Mouse (Mus musculus) brain, embryonic 14.5 days (tissue): Measurements from ENCODE around the gene Ism2. TPM values are rescaled to one million over a fixed set of nuclear protein-coding genes. Genes with fewer than 3 reads are reported as not detected.
"Not testable (repeated sequence)": the region's sequence is repeated elsewhere in the genome, so short reads cannot be mapped to it uniquely, and the experiment has no call there.

ENCODE experiments used
- DNase-seq: peaks from one replicate; pipeline ENCODE4 v3.0.0-alpha.2; 2011; ENCODE audit warnings: low read depth
- CTCF ChIP-seq: fragments of 200-500 bp; IDR thresholded peaks from 2 replicates; pipeline ENCODE4 v1.5.1; 2012; ENCODE audit warnings: inconsistent platforms, mild to moderate bottlenecking, moderate library complexity, borderline replicate concordance; ENCODE audit not compliant: insufficient read depth, insufficient read length; ENCODE audit errors: extremely low read depth
- POLR2A ChIP-seq: fragments of 200-500 bp; IDR thresholded peaks from 2 replicates; pipeline ENCODE4 v1.6.1; 2012; ENCODE audit warnings: mild to moderate bottlenecking, inconsistent platforms, borderline replicate concordance; ENCODE audit not compliant: poor library complexity, insufficient read depth, insufficient read length, severe bottlenecking; ENCODE audit errors: extremely low read depth
- polyA plus RNA-seq: library from polyadenylated mRNA; depleted of rRNA; stranded (reverse); fragments of >200 nt; gene quantifications from 2 replicates; pipeline ENCODE4 v1.2.3, GENCODE M21; 2012

The Ism2 gene
- polyA plus RNA-seq, 1 experiment = 1.4 TPM

GRCm38 (mm10) chr12:87319229-87319628 is 19.7 kb upstream of the Ism2 start:
- TF ChIP-seq POLR2A (no peak), CTCF (no peak)
- no peak for DNase-seq

- no peak for DNase-seq
- TF ChIP-seq CTCF = no peak
- no peak for TF ChIP-seq POLR2A
These were observed 18.4 kb upstream of the Ism2 start for GRCm38 (mm10) chr12:87317951-87318350.

GRCm38 (mm10) chr12:87313098-87313497 is 13.6 kb upstream of the Ism2 start:
- no peak for TF ChIP-seq CTCF
- TF ChIP-seq POLR2A = no peak
- DNase-seq = no peak

GRCm38 (mm10) chr12:87306584-87306844 is 7.0 kb upstream of the Ism2 start:
- not testable (repeated sequence) for DNase-seq

- TF ChIP-seq CTCF = no peak
- no peak for TF ChIP-seq POLR2A
- DNase-seq = peak; percentile 76
These were observed 6.5 kb upstream of the Ism2 start for GRCm38 (mm10) chr12:87305767-87306583.

GRCm38 (mm10) chr12:87301189-87301588 is 1.7 kb upstream of the Ism2 start:
- TF ChIP-seq POLR2A (no peak), CTCF (no peak)
- no peak for DNase-seq

GRCm38 (mm10) chr12:87300441-87300690 is 861 bp upstream of the Ism2 start:
- TF ChIP-seq POLR2A = no peak
- TF ChIP-seq CTCF = no peak
- no peak for DNase-seq

GRCm38 (mm10) chr12:87299037-87299656 is 358 bp downstream of the Ism2 start:
- peak; percentile 14 for DNase-seq
- TF ChIP-seq CTCF (no peak), POLR2A (no peak)

- no peak for DNase-seq
- TF ChIP-seq CTCF (no peak), POLR2A (no peak)
These were observed 5.6 kb downstream of the Ism2 start for GRCm38 (mm10) chr12:87293934-87294333.

GRCm38 (mm10) chr12:87289100-87289499 is 10.4 kb downstream of the Ism2 start:
- TF ChIP-seq CTCF (no peak), POLR2A (no peak)
- no peak for DNase-seq

- TF ChIP-seq POLR2A = no peak
- TF ChIP-seq CTCF = no peak
- DNase-seq = no peak
These were observed 14.8 kb downstream of the Ism2 start for GRCm38 (mm10) chr12:87284726-87285125.

- DNase-seq = no peak
- TF ChIP-seq CTCF = no peak
- TF ChIP-seq POLR2A = no peak
These were observed 15.2 kb downstream of the Ism2 start for GRCm38 (mm10) chr12:87284268-87284667.

GRCm38 (mm10) chr12:87283706-87284105 is 15.8 kb downstream of the Ism2 start:
- TF ChIP-seq CTCF (no peak), POLR2A (no peak)
- no peak for DNase-seq

- no peak for TF ChIP-seq CTCF
- TF ChIP-seq POLR2A = no peak
- DNase-seq = no peak
These were observed 16.8 kb downstream of the Ism2 start for GRCm38 (mm10) chr12:87282743-87283142.
